In the genomic region with DNA sequence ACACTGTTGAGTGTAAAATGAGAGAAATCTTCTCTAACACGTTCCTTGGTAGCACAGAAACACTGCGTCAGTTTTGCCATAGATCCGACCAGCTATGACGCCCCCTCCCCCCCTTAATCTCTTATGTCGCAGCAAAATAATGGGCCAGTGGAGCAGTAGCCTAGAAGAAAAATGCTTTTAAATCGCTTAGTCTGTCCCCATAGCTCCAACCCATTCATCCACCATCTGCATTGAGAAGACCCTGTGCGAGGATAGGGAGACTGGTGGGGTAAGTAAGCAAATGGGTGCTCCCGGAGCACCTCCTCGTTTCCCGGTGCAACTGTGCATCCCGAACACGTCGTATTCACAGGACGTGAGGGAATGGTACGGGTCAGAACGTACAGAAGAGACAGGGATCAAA, we compare ENCODE assay signal across 8 mouse cellular contexts. TPM values are rescaled to one million over a fixed set of nuclear protein-coding genes. Genes with fewer than 3 reads are reported as not detected.
DNase-seq lines count a peak whose midpoint lies in the region; ATAC-seq lines count a peak whose summit lies in the region.

No protein-coding gene starts in this region.

- peak overlapping the region; percentile 70 for H3K27ac ChIP-seq in forebrain, embryonic 11.5 days (ENCODE audit: low read depth, low read length)
- peak overlapping the region; percentile 83 for H3K27ac ChIP-seq in liver, embryonic 15.5 days (replicated peaks)

- H3K4me2 ChIP-seq in forebrain, embryonic 11.5 days (ENCODE audit: low read depth, low read length, severe bottlenecking) = peak overlapping the region; percentile 82
- peak overlapping the region; percentile 89 for H3K4me2 ChIP-seq in liver, embryonic 15.5 days

- intact Hi-C loops in left cerebral cortex, postnatal 25 days (cut with DNase I) = loop anchor here (2.0 to 10.0 kb wide), 3 partner anchors 133 to 299 kb away; a partner anchor contains a TSS

- peak; percentile 22 for ATAC-seq in forebrain, embryonic 11.5 days (replicated peaks; ENCODE audit: low FRiP score)
- ATAC-seq in liver, embryonic 15.5 days (ENCODE audit: insufficient read depth) = no peak

- no peaks in the 10 kb centered on the region for H3K36me3 ChIP-seq in forebrain, embryonic 11.5 days (ENCODE audit: control insufficient read depth, insufficient read depth, low read length)
- H3K36me3 ChIP-seq in liver, embryonic 15.5 days (replicated peaks) = 0 out of 2 replicates have a peak, but pooled peaks cover 2% of the 10 kb centered on the region

- peak overlapping the region; percentile 72 for H3K9ac ChIP-seq in forebrain, embryonic 11.5 days (ENCODE audit: low read length)
- H3K9ac ChIP-seq in liver, embryonic 15.5 days = peak overlapping the region; percentile 83

- WGBS in forebrain, embryonic 11.5 days = under 1% methylated on average over 16 of the region's 16 CpGs
- WGBS in liver, embryonic 15.5 days (ENCODE audit: insufficient replicate concordance) = under 1% methylated on average over 16 of the region's 16 CpGs

- DNase-seq in left cerebral cortex, postnatal 25 days (ENCODE audit: low spot score in 2 of 2) = peak; percentile 20
- DNase-seq in left cerebral cortex, adult 8-10 months (ENCODE audit: low spot score in 2 of 2) = no peak
- DNase-seq in adipocyte (ENCODE audit: low spot score) = peak; percentile 62
- no peak for DNase-seq in forebrain, embryonic 11.5 days (ENCODE audit: low spot score)
- DNase-seq in urinary bladder, postnatal 36 days (ENCODE audit: low spot score in 2 of 2) = no peak
- DNase-seq in ovary, postnatal 36 days (ENCODE audit: low spot score) = no peak
- no peak for DNase-seq in gastrocnemius, postnatal 10 days

- no peaks in the 10 kb centered on the region for H3K27me3 ChIP-seq in forebrain, embryonic 11.5 days (ENCODE audit: control insufficient read depth, insufficient read depth, low read length)
- no peaks in the 10 kb centered on the region for H3K27me3 ChIP-seq in liver, embryonic 15.5 days

- H3K4me3 ChIP-seq in forebrain, embryonic 11.5 days (ENCODE audit: low read depth, low read length) = peak overlapping the region; percentile 61
- peak overlapping the region; percentile 84 for H3K4me3 ChIP-seq in liver, embryonic 15.5 days (replicated peaks)

- H3K4me1 ChIP-seq in forebrain, embryonic 11.5 days (replicated peaks; ENCODE audit: control insufficient read depth, insufficient read depth, low read length) = no peaks in the 10 kb centered on the region; the same call in 1 of the 2 replicates
- H3K4me1 ChIP-seq in liver, embryonic 15.5 days (replicated peaks) = peaks cover 21% of the 10 kb centered on the region

- no peaks in the 10 kb centered on the region for H3K9me3 ChIP-seq in forebrain, embryonic 11.5 days (ENCODE audit: control insufficient read depth, low read length)
- H3K9me3 ChIP-seq in liver, embryonic 15.5 days (replicated peaks) = no peaks in the 10 kb centered on the region

RNA-seq across cellular contexts. Expression of a gene that starts 0.4 kb away (rescaled TPM):
- total RNA-seq in left cerebral cortex, postnatal 25 days (2021) = 100 to 1,000 TPM; 346 to 361 TPM
- 100 to 1,000 TPM; 388 to 432 (median 406) TPM for total RNA-seq in left cerebral cortex, adult 8-10 months (2022)
- polyA plus RNA-seq in forebrain, embryonic 11.5 days (2014; fragmentation: Nextera tagmentation; extraction: Ambion mirVana) = 45.2 and 46.4 TPM in 2 replicates
- 7.0 TPM in 2 replicates for polyA plus RNA-seq in liver, embryonic 15.5 days (2015; fragmentation: Nextera tagmentation; extraction: Ambion mirVana)
- 100 to 1,000 TPM; 141 to 144 TPM for total RNA-seq in gastrocnemius, postnatal 10 days (2021)

RNA-seq across cellular contexts. Expression of a gene that starts 0.7 kb away (rescaled TPM):
- total RNA-seq in left cerebral cortex, postnatal 25 days (2021) = 10 to 100 TPM; 11.8 TPM
- total RNA-seq in left cerebral cortex, adult 8-10 months (2022) = 10 to 100 TPM; 10.1 to 13.3 (median 12.4) TPM
- polyA plus RNA-seq in forebrain, embryonic 11.5 days (2014; fragmentation: Nextera tagmentation; extraction: Ambion mirVana) = 14.6 and 15.9 TPM in 2 replicates
- 2.7 and 3.0 TPM in 2 replicates for polyA plus RNA-seq in liver, embryonic 15.5 days (2015; fragmentation: Nextera tagmentation; extraction: Ambion mirVana)
- 1 to 10 TPM; 1.6 to 2.8 TPM for total RNA-seq in gastrocnemius, postnatal 10 days (2021)

Comparison
In these comparisons a context has a peak if more than half of its experiments do, and no peak if none do; other contexts are left out.
1. DNase-seq: peak in left cerebral cortex, postnatal 25 days (2 of 2) and adipocyte (single experiment); none in left cerebral cortex, adult 8-10 months (0 of 2), forebrain, embryonic 11.5 days (single experiment), urinary bladder, postnatal 36 days (0 of 2), ovary, postnatal 36 days (single experiment) and gastrocnemius, postnatal 10 days (single experiment).